Mouse (Mus musculus): ENCODE data around the gene Pdcd1lg2.

DNA sequence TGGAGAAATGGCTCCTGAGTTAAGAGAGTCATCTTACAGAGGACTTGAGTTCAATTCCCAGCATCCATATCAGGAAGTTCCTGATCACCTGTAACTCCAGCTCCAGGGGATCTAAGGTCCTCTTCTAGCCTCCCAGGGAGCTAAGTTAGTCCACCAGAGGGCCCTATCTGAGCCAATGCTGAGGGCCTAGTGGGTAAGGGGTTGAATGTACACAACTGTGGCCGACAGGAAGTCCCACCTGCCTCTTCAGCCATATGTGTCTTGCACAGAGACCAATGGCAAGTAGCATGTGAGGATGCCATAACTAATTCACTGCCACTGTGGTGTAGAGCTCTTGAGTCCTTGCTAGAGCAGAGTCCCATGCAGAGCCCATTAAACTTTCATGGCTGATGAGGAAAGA is 44.4 kb downstream of the Pdcd1lg2 start:
- no peak for TF ChIP-seq GATA1 (IDR thresholded peaks at IDR 0.05; ENCODE audit: borderline replicate concordance, low read length)
- no peak for TF ChIP-seq FLI1 (IDR thresholded peaks at IDR 0.05; ENCODE audit: low read length)

All from megakaryocyte, embryonic 14.5 days (primary cell).